Mouse (Mus musculus): ENCODE data around the gene Phc1. TPM values are rescaled to one million over a fixed set of nuclear protein-coding genes. Genes with fewer than 3 reads are reported as not detected.
"Not testable (repeated sequence)": the region's sequence is repeated elsewhere in the genome, so short reads cannot be mapped to it uniquely, and the experiment has no call there.

Gene Phc1
- polyA plus RNA-seq, 1 experiment = 23.0 TPM

GRCm38 (mm10) chr6:122368245-122368644 is 27.9 kb upstream of the Phc1 start:
- WGBS = 14% methylated on average over 3 of the region's 3 CpGs
- no peak overlapping the region for H3K27ac ChIP-seq (ENCODE audit: insufficient read depth, low read length)
- TF ChIP-seq POLR2A (IDR thresholded peaks at IDR 0.05; ENCODE audit: low read depth, low read length) (no peak), CTCF (IDR thresholded peaks at IDR 0.05; ENCODE audit: extremely low read depth, insufficient read depth, insufficient read length, insufficient replicate concordance) (no peak)

DNA sequence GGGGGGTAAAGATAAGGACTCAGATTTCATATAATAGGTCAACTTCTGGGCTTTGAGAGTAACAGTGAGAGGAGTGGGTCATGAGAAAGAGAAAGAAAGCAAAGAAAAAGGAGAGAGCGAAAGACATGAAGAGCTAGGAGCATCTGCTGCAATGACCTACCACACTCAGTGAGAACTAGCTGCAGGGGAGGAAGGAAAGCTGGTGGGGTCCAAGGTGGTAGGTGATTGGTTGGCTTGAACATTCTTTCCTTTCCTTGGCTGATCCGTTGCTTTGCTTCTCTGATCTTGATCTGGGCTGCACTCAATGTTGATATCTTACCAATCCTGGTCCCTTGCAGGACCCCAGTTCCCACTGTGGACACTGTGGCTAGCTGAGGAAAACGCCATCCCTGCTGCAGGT is 26.6 kb upstream of the Phc1 start:
- H3K27me3 ChIP-seq (ENCODE audit: control insufficient read depth, insufficient read depth, low read length) = no peaks in the 10 kb centered on the region
- no peak for DNase-seq (ENCODE audit: low read depth in 1 of 2, low spot score in 2 of 2)
- WGBS = 87% methylated on average over 3 of the region's 3 CpGs
- H3K4me1 ChIP-seq (ENCODE audit: control insufficient read depth, insufficient read depth, insufficient read length) = no peaks in the 10 kb centered on the region
- H3K27ac ChIP-seq (ENCODE audit: insufficient read depth, low read length) = no peak overlapping the region
- no peaks in the 10 kb centered on the region for H3K36me3 ChIP-seq (ENCODE audit: control insufficient read depth, insufficient read depth, low read length)
- no peak overlapping the region for H3K4me3 ChIP-seq (ENCODE audit: extremely low read depth, insufficient read depth, insufficient read length)
- TF ChIP-seq POLR2A (IDR thresholded peaks at IDR 0.05; ENCODE audit: low read depth, low read length) (no peak), CTCF (IDR thresholded peaks at IDR 0.05; ENCODE audit: extremely low read depth, insufficient read depth, insufficient read length, insufficient replicate concordance) (no peak)

More at GRCm38 (mm10) chr6:122368245-122368644, 27.9 kb upstream of the Phc1 start:
- DNase-seq (ENCODE audit: low read depth in 1 of 2, low spot score in 2 of 2) = no peak
- no peaks in the 10 kb centered on the region for H3K4me1 ChIP-seq (ENCODE audit: control insufficient read depth, insufficient read depth, insufficient read length)
- no peaks in the 10 kb centered on the region for H3K27me3 ChIP-seq (ENCODE audit: control insufficient read depth, insufficient read depth, low read length)
- H3K36me3 ChIP-seq (ENCODE audit: control insufficient read depth, insufficient read depth, low read length) = no peaks in the 10 kb centered on the region
- no peak overlapping the region for H3K4me3 ChIP-seq (ENCODE audit: extremely low read depth, insufficient read depth, insufficient read length)

DNA sequence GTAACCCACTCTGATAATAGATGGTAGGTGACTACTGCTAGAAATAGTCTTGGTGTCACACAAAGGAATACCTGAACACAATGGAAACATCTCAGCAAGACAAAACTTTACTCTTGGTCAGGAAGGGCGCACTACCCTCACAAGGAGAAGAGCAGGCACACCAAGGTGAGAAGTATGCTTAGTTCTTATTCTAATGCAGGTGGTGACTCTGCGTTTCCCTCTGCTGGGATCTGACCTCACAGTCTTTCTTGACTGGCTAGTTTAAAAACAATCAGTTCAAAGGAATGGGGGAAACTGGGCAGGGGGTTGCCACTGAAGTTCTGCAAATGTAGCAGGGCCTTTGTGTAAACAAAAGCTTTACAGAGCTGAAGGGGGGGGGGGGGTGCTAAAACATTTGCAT is 25.9 kb upstream of the Phc1 start:
- no peaks in the 10 kb centered on the region for H3K4me1 ChIP-seq (ENCODE audit: control insufficient read depth, insufficient read depth, insufficient read length)
- WGBS = 81% methylated on average over 2 of the region's 2 CpGs

DNA sequence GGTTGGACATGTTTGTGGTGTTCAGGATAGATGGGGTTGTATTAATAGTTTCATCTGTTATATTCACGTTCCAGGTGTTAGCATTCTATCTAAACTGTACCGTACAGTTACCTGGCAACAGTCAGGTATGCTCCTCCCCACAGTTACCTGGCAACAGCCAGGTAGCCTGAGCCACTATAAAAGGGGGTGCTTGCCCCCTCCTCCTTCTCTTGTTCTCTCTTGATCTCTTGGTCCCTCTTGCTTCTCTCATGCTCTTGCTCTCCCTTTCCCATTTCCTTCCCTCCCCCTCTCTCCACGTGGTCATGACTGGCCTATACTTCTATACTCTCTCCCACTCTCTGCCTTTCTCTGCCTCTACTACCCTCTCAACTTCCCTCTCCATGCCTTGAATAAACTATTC is 25.3 kb upstream of the Phc1 start:
- no peak for TF ChIP-seq POLR2A (IDR thresholded peaks at IDR 0.05; ENCODE audit: low read depth, low read length)
- Histone ChIP-seq H3K4me3 (ENCODE audit: extremely low read depth, insufficient read depth, insufficient read length) (no peak overlapping the region), H3K27me3 (ENCODE audit: control insufficient read depth, insufficient read depth, low read length) (no peaks in the 10 kb centered on the region), H3K36me3 (ENCODE audit: control insufficient read depth, insufficient read depth, low read length) (no peaks in the 10 kb centered on the region), H3K27ac (ENCODE audit: insufficient read depth, low read length) (no peak overlapping the region), H3K4me1 (ENCODE audit: control insufficient read depth, insufficient read depth, insufficient read length) (no peaks in the 10 kb centered on the region)
- WGBS = 67% methylated on average over 3 of the region's 3 CpGs
- DNase-seq (ENCODE audit: low read depth in 1 of 2, low spot score in 2 of 2) = no peak

More for the DNA sequence above, 25.9 kb upstream of the Phc1 start:
- Histone ChIP-seq H3K27ac (ENCODE audit: insufficient read depth, low read length) (no peak overlapping the region), H3K4me3 (ENCODE audit: extremely low read depth, insufficient read depth, insufficient read length) (no peak overlapping the region), H3K27me3 (ENCODE audit: control insufficient read depth, insufficient read depth, low read length) (no peaks in the 10 kb centered on the region), H3K36me3 (ENCODE audit: control insufficient read depth, insufficient read depth, low read length) (no peaks in the 10 kb centered on the region)
- no peak for DNase-seq (ENCODE audit: low read depth in 1 of 2, low spot score in 2 of 2)
- TF ChIP-seq POLR2A (IDR thresholded peaks at IDR 0.05; ENCODE audit: low read depth, low read length) = no peak
- TF ChIP-seq CTCF (IDR thresholded peaks at IDR 0.05; ENCODE audit: extremely low read depth, insufficient read depth, insufficient read length, insufficient replicate concordance) = no peak

- Histone ChIP-seq H3K4me1 (ENCODE audit: control insufficient read depth, insufficient read depth, insufficient read length) (no peaks in the 10 kb centered on the region), H3K27ac (ENCODE audit: insufficient read depth, low read length) (no peak overlapping the region), H3K36me3 (ENCODE audit: control insufficient read depth, insufficient read depth, low read length) (no peaks in the 10 kb centered on the region), H3K4me3 (ENCODE audit: extremely low read depth, insufficient read depth, insufficient read length) (no peak overlapping the region), H3K27me3 (ENCODE audit: control insufficient read depth, insufficient read depth, low read length) (no peaks in the 10 kb centered on the region)
- WGBS = 95% methylated on average over 1 of the region's 1 CpGs
- DNase-seq (ENCODE audit: low read depth in 1 of 2, low spot score in 2 of 2) = no peak
- TF ChIP-seq POLR2A (IDR thresholded peaks at IDR 0.05; ENCODE audit: low read depth, low read length) (no peak), CTCF (IDR thresholded peaks at IDR 0.05; ENCODE audit: extremely low read depth, insufficient read depth, insufficient read length, insufficient replicate concordance) (no peak)
These were observed 16.7 kb upstream of the Phc1 start for GRCm38 (mm10) chr6:122357089-122357488.

- 74% methylated on average over 9 of the region's 9 CpGs for WGBS
- no peak overlapping the region for H3K4me3 ChIP-seq (ENCODE audit: extremely low read depth, insufficient read depth, insufficient read length)
These were observed 15.5 kb upstream of the Phc1 start for GRCm38 (mm10) chr6:122355909-122356308.

GRCm38 (mm10) chr6:122347326-122347725 is 7.0 kb upstream of the Phc1 start:
- 81% methylated on average over 1 of the region's 1 CpGs for WGBS
- not testable (repeated sequence) for H3K4me1 ChIP-seq (ENCODE audit: control insufficient read depth, insufficient read depth, insufficient read length); H3K27ac ChIP-seq (ENCODE audit: insufficient read depth, low read length); H3K4me3 ChIP-seq (ENCODE audit: extremely low read depth, insufficient read depth, insufficient read length); H3K27me3 ChIP-seq (ENCODE audit: control insufficient read depth, insufficient read depth, low read length); DNase-seq (ENCODE audit: low read depth in 1 of 2, low spot score in 2 of 2); H3K36me3 ChIP-seq (ENCODE audit: control insufficient read depth, insufficient read depth, low read length)

More at GRCm38 (mm10) chr6:122355909-122356308, 15.5 kb upstream of the Phc1 start:
- TF ChIP-seq CTCF (IDR thresholded peaks at IDR 0.05; ENCODE audit: extremely low read depth, insufficient read depth, insufficient read length, insufficient replicate concordance) (no peak), POLR2A (IDR thresholded peaks at IDR 0.05; ENCODE audit: low read depth, low read length) (no peak)
- no peaks in the 10 kb centered on the region for H3K36me3 ChIP-seq (ENCODE audit: control insufficient read depth, insufficient read depth, low read length)
- no peaks in the 10 kb centered on the region for H3K4me1 ChIP-seq (ENCODE audit: control insufficient read depth, insufficient read depth, insufficient read length)
- no peaks in the 10 kb centered on the region for H3K27me3 ChIP-seq (ENCODE audit: control insufficient read depth, insufficient read depth, low read length)
- DNase-seq (ENCODE audit: low read depth in 1 of 2, low spot score in 2 of 2) = no peak
- H3K27ac ChIP-seq (ENCODE audit: insufficient read depth, low read length) = no peak overlapping the region
